Mouse (Mus musculus) cerebellum, postnatal 36 days (tissue): ENCODE measurements around the gene Gm4779.
A peak's percentile ranks its signal among the peaks of the same experiment; 100 is the strongest.
"Not testable (repeated sequence)": the region's sequence is repeated elsewhere in the genome, so short reads cannot be mapped to it uniquely, and the experiment has no call there.

Source experiments
- DNase-seq, 2 experiments: peaks; one replicate each; pipeline ENCODE4 v3.0.0; 2021 to 2022; ENCODE audit warnings: mixed read lengths in 2 of 2

The Gm4779 gene

DNA sequence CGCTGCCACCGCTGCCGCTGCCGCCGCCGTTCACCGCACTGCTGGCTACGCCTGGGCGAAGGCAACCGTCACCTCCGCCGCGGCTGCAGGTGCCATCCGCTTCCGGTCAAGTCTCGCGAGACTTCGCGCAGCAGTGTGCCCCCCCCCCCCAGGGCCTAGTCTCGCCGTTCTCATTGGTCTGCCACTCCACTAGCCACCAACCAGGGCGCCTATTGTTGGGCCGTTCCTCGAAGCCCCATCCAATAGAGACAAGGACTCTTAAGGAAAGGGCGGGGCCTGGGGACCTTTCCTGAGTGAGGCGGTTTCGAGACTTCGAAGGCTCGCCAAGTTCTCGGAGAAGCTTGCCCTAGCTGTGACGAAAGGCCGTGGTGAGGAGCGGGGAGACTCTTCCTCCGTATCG lies at the start of gene Gm4779, which contains the start of gene 8030474K03Rik:
Gene Gm4779 (minus strand): TSS at position 82 of the 400 bp plus-strand sequence.
Gene 8030474K03Rik (plus strand): TSS at position 315 of the 400 bp plus-strand sequence.
- DNase-seq = no peak

DNA sequence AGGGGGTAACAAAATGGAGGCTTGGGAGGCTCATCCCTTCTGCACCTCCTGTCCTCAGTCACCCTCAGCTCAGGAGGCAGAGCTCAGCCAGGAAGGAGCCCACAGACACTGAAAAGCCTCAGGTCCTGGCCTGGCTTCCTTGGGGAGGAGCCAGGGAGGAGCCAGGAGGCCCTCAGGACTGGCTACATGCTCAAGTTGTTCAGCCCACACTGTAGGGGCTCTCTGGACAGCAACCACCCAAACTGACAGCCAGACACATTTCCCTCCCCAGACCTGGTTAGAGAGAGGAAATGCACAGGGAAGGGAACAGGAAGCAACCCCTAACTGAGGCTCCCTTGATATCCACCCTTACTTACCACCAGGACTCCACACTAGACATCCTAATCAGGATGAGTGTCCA lies 25.8 kb upstream of the Gm4779 start:
- not testable (repeated sequence) for DNase-seq

DNA sequence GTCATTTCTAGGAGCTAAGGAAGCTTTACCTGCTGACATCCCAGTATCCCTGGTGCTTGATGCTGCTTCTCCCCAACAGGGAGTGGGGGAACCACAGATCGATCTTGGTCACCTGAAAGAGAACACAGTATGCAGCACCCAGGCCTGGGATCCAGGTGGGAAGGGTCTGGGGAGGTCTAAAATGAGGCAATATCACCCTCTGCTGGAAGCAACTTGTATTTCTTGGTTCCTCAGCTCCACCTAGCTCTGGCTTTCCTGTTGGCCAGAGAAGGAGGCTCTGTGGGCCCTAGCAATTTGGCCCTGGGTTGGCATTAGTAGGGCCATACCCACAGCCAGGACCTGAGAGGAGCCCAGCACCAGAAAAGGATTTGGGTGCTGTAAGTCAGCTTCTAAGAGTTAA lies 24.9 kb upstream of the Gm4779 start:
- peak in 1 of 2 experiments; percentile 15 for DNase-seq

DNA sequence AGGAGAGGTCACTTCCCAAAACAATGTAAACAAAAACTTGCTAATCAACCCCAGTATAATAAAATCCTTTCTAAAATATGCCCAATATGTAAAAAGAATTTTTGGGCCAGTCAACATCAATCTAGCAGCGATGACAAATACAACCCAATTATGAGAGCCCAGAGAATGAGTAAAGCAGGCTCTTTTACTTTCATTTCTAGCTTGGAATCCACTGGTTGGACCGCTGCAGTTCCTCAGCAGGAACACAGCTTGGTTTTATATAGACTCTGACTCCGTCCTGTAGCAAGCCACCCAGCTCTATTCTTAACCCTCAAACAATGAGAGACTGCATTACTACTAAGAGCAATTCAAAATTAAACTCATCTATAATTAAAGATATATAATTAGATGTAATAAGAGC lies 17.5 kb upstream of the Gm4779 start:
- DNase-seq = no peak

DNA sequence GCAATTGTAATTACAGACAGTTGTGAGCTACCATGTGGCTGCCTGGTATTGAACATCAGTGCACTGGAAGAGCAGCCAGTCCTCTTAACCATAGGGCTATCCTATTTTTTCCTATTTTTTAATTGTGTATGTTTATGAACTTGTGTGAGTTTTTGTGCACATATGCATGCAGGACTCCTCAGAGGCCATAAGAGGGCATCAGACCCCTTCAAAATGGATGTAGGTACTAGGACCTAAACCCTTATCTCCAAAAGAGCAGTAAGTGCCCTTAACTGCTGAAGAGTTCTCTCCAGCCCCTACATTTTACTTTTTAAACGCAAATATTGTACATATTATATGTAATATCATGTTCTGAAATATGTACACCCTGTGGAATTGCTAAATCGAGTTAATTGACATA lies 11.3 kb upstream of the Gm4779 start:
- DNase-seq = peak; percentile 17 to 34

DNA sequence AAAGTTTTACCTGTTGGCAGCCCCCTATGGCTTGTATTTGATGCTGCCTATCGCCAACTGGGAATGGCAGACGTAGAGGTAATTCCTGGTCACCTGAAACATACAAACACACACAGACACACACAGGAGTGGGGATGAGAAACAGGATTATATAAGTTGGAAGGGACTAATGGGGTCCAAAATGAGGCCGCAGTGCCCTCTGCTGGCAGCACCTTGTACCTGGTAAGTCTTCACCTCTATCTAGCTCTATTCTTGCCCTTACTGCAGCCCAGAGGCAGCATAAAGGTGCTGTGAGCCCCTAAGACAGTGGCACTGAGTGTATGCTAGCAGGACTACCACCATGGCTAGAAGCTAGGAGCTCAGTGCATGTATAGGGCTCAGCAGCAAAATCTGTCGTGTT lies 2.7 kb downstream of the Gm4779 start:
- DNase-seq = peak; percentile 64 to 79

DNA sequence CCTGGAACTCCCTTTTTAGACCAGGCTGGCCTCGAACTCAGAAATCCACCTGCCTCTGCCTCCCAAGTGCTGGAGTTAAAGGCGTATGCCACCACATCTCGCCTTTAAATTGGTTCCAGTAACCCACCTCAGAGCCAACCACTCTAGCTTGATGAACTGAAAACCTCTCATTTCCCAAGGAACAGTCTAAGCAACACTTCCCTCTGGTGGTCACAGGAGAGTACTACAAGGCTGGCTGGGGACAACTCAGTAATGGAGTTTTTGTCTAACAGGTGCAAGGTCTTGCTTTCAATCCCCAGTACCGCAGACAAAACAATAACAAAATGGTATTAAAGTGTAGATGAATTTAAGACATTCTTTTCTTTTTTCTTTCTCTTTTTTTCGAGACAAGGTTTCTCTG lies 22.2 kb downstream of the Gm4779 start:
- peak; percentile 37 to 51 for DNase-seq

DNA sequence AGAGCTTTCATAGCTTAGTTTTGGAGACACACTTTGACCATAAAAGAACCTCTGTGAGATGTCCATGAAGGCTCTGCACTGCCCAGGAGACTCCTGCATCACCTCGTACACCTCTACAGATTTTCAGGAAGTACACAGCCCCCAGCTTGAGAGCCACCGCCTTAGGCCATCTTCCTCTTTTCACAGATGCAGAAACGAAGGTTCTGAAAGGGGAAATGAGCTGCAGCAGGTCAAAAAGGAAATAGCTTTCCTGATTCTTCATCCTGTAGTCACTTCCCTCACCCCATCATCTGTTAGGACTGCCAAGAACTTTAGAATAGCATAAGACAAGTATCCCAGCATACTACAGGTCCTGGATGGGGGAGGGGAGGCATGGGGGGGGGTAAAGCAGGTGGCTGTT lies 23.9 kb downstream of the Gm4779 start:
- DNase-seq = no peak

DNA sequence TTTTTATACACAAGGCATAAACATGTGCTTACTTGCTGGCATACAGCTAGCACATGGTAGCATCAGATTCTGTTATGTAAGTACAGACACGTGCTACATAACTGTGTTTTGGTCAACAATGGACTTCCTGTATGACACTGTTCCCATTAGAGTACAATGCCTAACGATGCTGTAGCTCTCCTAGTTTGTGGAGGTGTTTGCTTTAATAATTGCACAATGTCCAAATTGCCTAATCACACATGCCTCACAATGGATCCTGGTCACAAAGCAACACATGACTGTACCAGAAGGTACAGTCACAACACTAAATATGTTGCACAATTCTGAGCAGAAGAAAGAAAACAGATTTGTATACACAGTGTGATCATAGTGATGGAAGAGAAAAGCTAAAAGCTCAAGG lies 24.7 kb downstream of the Gm4779 start:
- no peak for DNase-seq

DNA sequence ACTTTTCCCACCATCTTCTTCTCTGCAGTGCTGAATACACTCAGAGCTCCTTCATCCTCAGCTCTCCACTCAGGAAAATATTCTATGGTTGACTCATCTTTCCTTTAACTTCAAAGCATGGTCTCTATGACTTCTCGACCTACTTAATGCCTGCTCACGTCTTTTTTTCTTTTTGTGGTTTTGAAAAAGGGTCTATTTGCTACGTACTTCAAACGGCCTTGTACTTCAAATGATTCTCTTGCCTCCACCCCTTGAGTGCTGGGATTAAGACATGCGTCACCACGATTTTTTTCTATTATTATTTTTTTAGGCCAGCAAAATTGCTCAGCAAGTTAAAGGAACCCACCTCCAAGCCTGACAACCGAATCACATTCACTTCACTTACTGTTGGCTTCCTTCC lies 26.9 kb downstream of the Gm4779 start:
- no peak for DNase-seq

DNA sequence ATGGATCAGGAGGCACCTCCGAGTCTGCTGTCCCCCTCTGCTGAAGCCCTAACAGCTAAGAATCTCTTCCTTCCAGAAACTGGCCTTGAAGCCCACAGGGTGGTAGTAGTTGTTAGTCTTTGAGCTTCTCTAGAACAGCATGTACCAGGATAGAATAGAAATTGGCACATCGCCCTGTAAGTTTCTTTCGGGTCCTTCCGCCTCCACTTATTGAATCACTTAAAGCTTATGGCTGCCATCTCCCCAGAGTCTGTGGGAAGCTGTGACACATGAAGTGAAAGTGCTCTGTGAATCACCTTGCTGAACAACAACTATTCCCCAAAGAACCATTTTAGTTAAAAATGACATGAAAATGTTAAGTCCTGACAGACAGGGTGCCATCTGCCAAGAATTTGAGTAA lies 29.1 kb downstream of the Gm4779 start:
- no peak for DNase-seq

DNA sequence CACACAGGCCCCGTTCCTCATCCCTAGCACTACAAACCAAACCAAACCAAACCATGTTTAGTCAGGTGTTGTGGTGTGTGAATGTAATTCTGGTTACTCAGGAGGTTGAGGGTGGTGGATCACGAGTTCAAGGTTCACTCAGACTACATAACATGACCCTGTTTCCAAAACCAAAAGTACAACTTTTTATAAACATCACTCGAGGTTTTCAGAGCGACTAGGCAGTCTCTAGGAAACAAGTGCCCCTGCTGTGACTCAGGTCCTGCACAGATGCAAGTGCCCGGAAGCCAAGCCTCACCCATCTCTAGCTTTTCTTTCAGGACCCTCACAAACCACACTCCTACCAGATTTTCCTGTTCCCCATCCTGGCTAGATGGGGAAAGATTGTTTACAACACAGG lies 29.6 kb downstream of the Gm4779 start:
- DNase-seq = no peak

DNA sequence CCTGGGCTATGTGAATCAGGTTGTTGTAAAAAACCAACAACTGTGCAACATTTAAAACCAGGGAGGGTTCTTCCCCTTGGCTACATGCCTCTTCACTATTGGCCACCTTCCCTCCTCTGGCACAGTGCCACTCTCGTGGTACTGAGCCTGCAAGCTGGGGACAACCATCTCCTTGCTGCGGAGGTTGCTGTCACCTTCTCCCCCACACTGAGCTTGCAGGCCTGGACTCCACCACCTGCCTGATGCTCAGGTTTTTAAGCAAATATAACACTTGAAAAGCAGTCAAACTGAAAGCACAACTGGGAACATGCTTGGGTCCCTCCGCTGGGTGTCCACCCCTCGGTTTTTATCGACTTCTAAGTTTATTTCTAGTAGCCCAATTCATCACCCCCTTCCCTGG lies 39.7 kb downstream of the Gm4779 start:
- DNase-seq = peak; percentile 17 to 27

DNA sequence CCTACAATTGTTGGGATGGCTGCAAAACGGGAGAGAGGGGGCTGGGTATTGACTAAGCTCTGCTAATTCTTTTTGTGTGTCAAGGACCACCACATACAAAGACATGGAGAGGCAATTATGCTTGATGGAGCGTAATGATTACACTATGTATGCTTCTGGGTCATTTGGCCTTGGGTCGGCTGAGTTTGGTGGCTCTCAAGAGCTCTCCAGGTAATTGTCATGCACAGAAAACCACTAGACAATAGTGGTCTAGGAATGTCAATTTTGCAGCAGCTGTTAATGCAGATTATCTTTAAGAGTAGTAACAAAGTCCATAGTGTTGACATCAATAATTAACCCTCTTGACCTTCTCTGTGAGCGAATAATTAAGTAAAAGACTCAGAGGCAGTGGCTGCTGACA lies 44.1 kb downstream of the Gm4779 start:
- DNase-seq = no peak

DNA sequence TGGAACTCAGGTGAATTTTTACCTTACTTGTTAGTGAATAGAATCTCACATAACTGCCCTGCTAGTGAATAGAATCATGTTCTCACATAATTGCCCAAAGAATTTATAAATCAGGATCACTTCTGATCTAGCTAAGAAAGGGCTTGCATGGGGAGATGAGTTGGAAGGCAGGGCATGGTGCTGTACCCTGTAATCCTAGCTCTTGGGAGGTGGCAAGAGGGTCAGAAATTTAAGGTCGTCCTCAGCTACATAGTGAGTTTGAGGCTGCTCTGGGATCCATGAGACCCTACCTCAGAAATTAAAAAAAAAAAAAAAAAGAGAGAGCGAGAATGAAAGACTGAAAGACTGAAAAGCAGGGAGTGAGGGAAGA lies 53.2 kb downstream of the Gm4779 start:
- DNase-seq = no peak

DNA sequence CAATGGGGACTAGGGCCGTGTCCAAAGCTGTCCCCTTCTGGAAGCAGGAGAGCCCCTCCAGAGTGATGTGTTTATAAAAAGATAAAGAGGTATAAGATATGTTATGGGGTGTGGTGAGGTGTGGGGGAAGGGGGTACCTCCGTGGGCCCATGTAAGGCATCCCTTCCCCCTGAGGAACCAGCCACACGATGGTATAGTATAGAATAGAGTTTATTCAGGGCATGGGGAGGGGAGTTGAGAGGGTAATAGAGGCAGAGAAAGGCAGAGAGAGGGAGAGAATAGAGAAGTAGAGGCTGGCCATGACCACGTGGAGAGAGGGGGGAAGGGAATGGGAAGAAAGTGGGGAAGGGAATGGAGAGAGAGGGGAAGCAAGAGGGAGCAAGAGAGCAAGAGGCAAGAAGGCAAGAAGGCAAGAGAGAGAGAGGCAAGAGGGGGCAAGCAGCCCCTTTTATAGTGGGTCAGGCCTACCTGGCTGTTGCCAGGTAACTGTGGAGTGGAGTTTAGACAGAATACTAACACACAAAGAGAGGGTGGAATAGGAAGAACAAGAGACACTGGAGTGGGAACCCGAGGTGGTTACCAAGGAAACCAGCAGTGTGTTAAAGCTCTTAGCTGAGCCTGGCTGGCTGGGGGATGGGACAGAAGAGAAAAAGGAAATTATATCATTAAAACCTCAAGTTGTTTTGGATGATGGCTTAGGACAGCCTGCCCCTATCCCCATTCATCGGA lies 53.7 kb downstream of the Gm4779 start:
- DNase-seq = no peak
